Mouse (Mus musculus): ENCODE data around the gene Uaca. TPM values are rescaled to one million over a fixed set of nuclear protein-coding genes. Genes with fewer than 3 reads are reported as not detected.

The Uaca gene
- polyA plus RNA-seq, 2 experiments: 0.62 to 1.9 TPM

GRCm38 (mm10) chr9:60828196-60828595 lies 33.9 kb downstream of the Uaca start:
- Histone ChIP-seq H3K36me3 (replicated peaks; ENCODE audit: control insufficient read depth, insufficient read depth, low read depth) (no peaks in the 10 kb centered on the region), H3K27ac (no peak overlapping the region), H3K9ac (replicated peaks) (no peak overlapping the region), H3K27me3 (ENCODE audit: control insufficient read depth, insufficient read depth, low read length) (no peaks in the 10 kb centered on the region), H3K9me3 (ENCODE audit: control insufficient read depth, low read length) (no peaks in the 10 kb centered on the region), H3K4me3 (ENCODE audit: insufficient read depth in 1 of 2, low read depth in 2 of 2, low read length in 2 of 2) (no peak overlapping the region), H3K4me2 (ENCODE audit: low read depth) (no peak overlapping the region), H3K4me1 (replicated peaks; ENCODE audit: control insufficient read depth in 2 of 2, insufficient read depth in 2 of 2, low read length in 1 of 2) (0 out of 4 replicates have a peak, but pooled peaks cover 0 to 2% of the 10 kb centered on the region in 2 experiments)
- ATAC-seq (ENCODE audit: insufficient read depth) (no peak), DNase-seq (ENCODE audit: low read depth in 3 of 3, low spot score in 3 of 3) (no peak)
- 40% methylated on average over 2 of the region's 2 CpGs for WGBS (ENCODE audit: insufficient replicate concordance)
- TF ChIP-seq EP300 (IDR thresholded peaks at IDR 0.05; ENCODE audit: low read depth) (no peak), CTCF (IDR thresholded peaks at IDR 0.05; ENCODE audit: low read depth) (no peak)

- Histone ChIP-seq H3K4me1 (replicated peaks; ENCODE audit: control insufficient read depth in 2 of 2, insufficient read depth in 2 of 2, low read length in 1 of 2) (0 out of 4 replicates have a peak, but pooled peaks cover 0 to 2% of the 10 kb centered on the region in 2 experiments), H3K27ac (no peak overlapping the region), H3K4me3 (ENCODE audit: insufficient read depth in 1 of 2, low read depth in 2 of 2, low read length in 2 of 2) (no peak overlapping the region), H3K9me3 (ENCODE audit: control insufficient read depth, low read length) (no peaks in the 10 kb centered on the region), H3K4me2 (ENCODE audit: low read depth) (no peak overlapping the region), H3K9ac (replicated peaks) (no peak overlapping the region), H3K27me3 (ENCODE audit: control insufficient read depth, insufficient read depth, low read length) (no peaks in the 10 kb centered on the region), H3K36me3 (replicated peaks; ENCODE audit: control insufficient read depth, insufficient read depth, low read depth) (no peaks in the 10 kb centered on the region)
- ATAC-seq (ENCODE audit: insufficient read depth) (no peak), DNase-seq (ENCODE audit: low read depth in 3 of 3, low spot score in 3 of 3) (no peak)
- TF ChIP-seq CTCF (IDR thresholded peaks at IDR 0.05; ENCODE audit: low read depth) (no peak), EP300 (IDR thresholded peaks at IDR 0.05; ENCODE audit: low read depth) (no peak)
- 58% methylated on average over 4 of the region's 4 CpGs for WGBS (ENCODE audit: insufficient replicate concordance)
Measured at GRCm38 (mm10) chr9:60829610-60830009, 35.3 kb downstream of the Uaca start.

- no peaks in the 10 kb centered on the region for H3K27me3 ChIP-seq (ENCODE audit: control insufficient read depth, insufficient read depth, low read length)
- no peak for TF ChIP-seq CTCF (IDR thresholded peaks at IDR 0.05; ENCODE audit: low read depth)
- no peak for TF ChIP-seq EP300 (IDR thresholded peaks at IDR 0.05; ENCODE audit: low read depth)
- 33% methylated on average over 3 of the region's 3 CpGs for WGBS (ENCODE audit: insufficient replicate concordance)
Measured at GRCm38 (mm10) chr9:60830079-60830478, 35.7 kb downstream of the Uaca start.

GRCm38 (mm10) chr9:60832233-60832632 lies 37.9 kb downstream of the Uaca start:
- no peak for TF ChIP-seq EP300 (IDR thresholded peaks at IDR 0.05; ENCODE audit: low read depth)
- no peak for TF ChIP-seq CTCF (IDR thresholded peaks at IDR 0.05; ENCODE audit: low read depth)
- WGBS (ENCODE audit: insufficient replicate concordance): 71% methylated on average over 8 of the region's 8 CpGs

More at GRCm38 (mm10) chr9:60830079-60830478, 35.7 kb downstream of the Uaca start:
- Histone ChIP-seq H3K27ac (no peak overlapping the region), H3K9ac (replicated peaks) (no peak overlapping the region), H3K36me3 (replicated peaks; ENCODE audit: control insufficient read depth, insufficient read depth, low read depth) (no peaks in the 10 kb centered on the region), H3K4me3 (ENCODE audit: insufficient read depth in 1 of 2, low read depth in 2 of 2, low read length in 2 of 2) (no peak overlapping the region), H3K4me2 (ENCODE audit: low read depth) (no peak overlapping the region), H3K9me3 (ENCODE audit: control insufficient read depth, low read length) (no peaks in the 10 kb centered on the region), H3K4me1 (replicated peaks; ENCODE audit: control insufficient read depth in 2 of 2, insufficient read depth in 2 of 2, low read length in 1 of 2) (0 out of 4 replicates have a peak, but pooled peaks cover 0 to 2% of the 10 kb centered on the region in 2 experiments)
- ATAC-seq (ENCODE audit: insufficient read depth) (no peak), DNase-seq (ENCODE audit: low read depth in 3 of 3, low spot score in 3 of 3) (no peak)

GRCm38 (mm10) chr9:60836151-60836550 lies 41.8 kb downstream of the Uaca start:
- TF ChIP-seq EP300 (IDR thresholded peaks at IDR 0.05; ENCODE audit: low read depth): no peak
- no peak for TF ChIP-seq CTCF (IDR thresholded peaks at IDR 0.05; ENCODE audit: low read depth)
- Histone ChIP-seq H3K4me2 (ENCODE audit: low read depth) (no peak overlapping the region), H3K27ac (no peak overlapping the region), H3K9me3 (ENCODE audit: control insufficient read depth, low read length) (no peaks in the 10 kb centered on the region), H3K9ac (replicated peaks) (no peak overlapping the region), H3K27me3 (ENCODE audit: control insufficient read depth, insufficient read depth, low read length) (no peaks in the 10 kb centered on the region), H3K4me3 (ENCODE audit: insufficient read depth in 1 of 2, low read depth in 2 of 2, low read length in 2 of 2) (no peak overlapping the region), H3K36me3 (replicated peaks; ENCODE audit: control insufficient read depth, insufficient read depth, low read depth) (no peaks in the 10 kb centered on the region), H3K4me1 (replicated peaks; ENCODE audit: control insufficient read depth in 2 of 2, insufficient read depth in 2 of 2, low read length in 1 of 2) (peaks cover 0 to 3% of the 10 kb centered on the region in 2 experiments; a peak in 1 of 4 replicates)
- DNase-seq (ENCODE audit: low read depth in 3 of 3, low spot score in 3 of 3): no peak
- 59% methylated on average over 5 of the region's 5 CpGs for WGBS (ENCODE audit: insufficient replicate concordance)
- no peak for ATAC-seq (ENCODE audit: insufficient read depth)

More at GRCm38 (mm10) chr9:60832233-60832632, 37.9 kb downstream of the Uaca start:
- no peak for ATAC-seq (ENCODE audit: insufficient read depth)
- no peak overlapping the region for H3K9ac ChIP-seq (replicated peaks)
- DNase-seq (ENCODE audit: low read depth in 3 of 3, low spot score in 3 of 3): no peak
- H3K36me3 ChIP-seq (replicated peaks; ENCODE audit: control insufficient read depth, insufficient read depth, low read depth): no peaks in the 10 kb centered on the region
- 0 out of 4 replicates have a peak, but pooled peaks cover 0 to 2% of the 10 kb centered on the region in 2 experiments for H3K4me1 ChIP-seq (replicated peaks; ENCODE audit: control insufficient read depth in 2 of 2, insufficient read depth in 2 of 2, low read length in 1 of 2)
- no peak overlapping the region for H3K4me2 ChIP-seq (ENCODE audit: low read depth)
- no peak overlapping the region for H3K4me3 ChIP-seq (ENCODE audit: insufficient read depth in 1 of 2, low read depth in 2 of 2, low read length in 2 of 2)
- H3K27me3 ChIP-seq (ENCODE audit: control insufficient read depth, insufficient read depth, low read length): no peaks in the 10 kb centered on the region
- no peak overlapping the region for H3K27ac ChIP-seq
- no peaks in the 10 kb centered on the region for H3K9me3 ChIP-seq (ENCODE audit: control insufficient read depth, low read length)

Data from liver, embryonic 14.5 days (tissue).